Mouse (Mus musculus): ENCODE data around the gene Zfp710. TPM values are rescaled to one million over a fixed set of nuclear protein-coding genes. Genes with fewer than 3 reads are reported as not detected.

Gene Zfp710
- total and polyA plus RNA-seq, 3 experiments = 7.6 to 16.2 (median 14.4) TPM

DNA sequence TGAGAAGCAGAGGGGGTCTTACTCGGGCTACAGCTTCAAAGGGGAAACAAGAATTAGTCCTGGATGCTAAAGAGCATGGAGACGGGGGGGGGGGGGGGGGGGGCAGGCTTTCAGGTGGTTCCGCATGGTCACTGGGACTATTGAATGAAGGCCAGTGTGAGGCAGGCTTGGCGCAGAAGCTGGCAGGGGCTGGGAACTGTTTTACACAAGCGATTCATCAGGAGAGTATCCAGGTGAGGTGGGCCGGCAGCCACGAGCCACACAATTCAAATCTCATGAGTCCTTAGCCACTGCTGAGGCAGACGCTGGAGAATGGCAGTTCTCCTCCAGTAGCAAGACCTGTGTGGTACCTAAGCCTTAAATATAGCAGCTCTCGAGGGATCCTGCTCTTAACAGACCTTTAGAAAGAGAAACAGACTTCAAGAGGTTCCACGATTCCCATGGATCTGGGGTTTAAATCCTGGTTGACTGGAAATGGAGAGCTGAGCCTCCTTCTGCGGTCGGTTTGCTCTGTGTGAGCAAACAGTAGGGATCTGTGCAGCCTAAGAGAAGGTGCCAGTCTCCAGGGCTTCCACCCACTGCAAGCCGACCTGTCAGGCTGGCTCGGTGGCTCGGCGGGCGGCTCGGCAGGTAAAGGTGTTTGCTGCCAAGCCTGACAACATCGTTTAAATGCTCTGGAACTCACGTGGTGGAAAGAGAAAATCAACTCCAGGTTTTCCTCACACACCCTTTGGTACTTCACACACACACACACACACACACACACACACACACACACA lies 19.6 kb upstream of the Zfp710 start:
- Histone ChIP-seq H3K79me2 (replicated peaks; ENCODE audit: control insufficient read depth, extremely low read depth, insufficient read depth, poor library complexity, severe bottlenecking) (no peaks in the 10 kb centered on the region), H3K4me1 (ENCODE audit: control insufficient read depth in 1 of 2, insufficient read depth in 2 of 2) (no peaks in the 10 kb centered on the region), H3K27ac (ENCODE audit: insufficient read depth, low read depth) (no peak overlapping the region), H3K9ac (ENCODE audit: insufficient read depth, low read depth) (no peak overlapping the region), H3K4me2 (ENCODE audit: insufficient read depth, low read depth, poor library complexity, severe bottlenecking) (no peak overlapping the region), H3K36me3 (replicated peaks in 1 of 2; ENCODE audit: control insufficient read depth in 1 of 2, insufficient read depth in 1 of 2, low read length in 1 of 2) (no peaks in the 10 kb centered on the region), H3K9me3 (replicated peaks; ENCODE audit: low read length) (no peaks in the 10 kb centered on the region), H3K4me3 (replicated peaks in 1 of 3; ENCODE audit: low read depth in 2 of 3, low read length in 2 of 3, poor library complexity in 1 of 3) (no peak overlapping the region), H3K27me3 (replicated peaks) (no peaks in the 10 kb centered on the region)
- DNase-seq (ENCODE audit: extremely low read depth) = no peak
- in situ Hi-C loops (cut with MboI; ENCODE audit: low pct_ligation_motif_present, low pct_unique_long_range_greater_than_20kb, low sequenced_read_pairs) = loop anchor here (25.0 kb wide), 1 partner anchor 257 kb away; the partner anchor contains the start of genes Ngrn and Vps33b
- TF ChIP-seq MAZ (IDR thresholded peaks at IDR 0.05; ENCODE audit: low read depth, low read length) = no peak
- no peak for TF ChIP-seq MYC (IDR thresholded peaks at IDR 0.05; ENCODE audit: low read depth, low read length)
- TF ChIP-seq ZNF384 (IDR thresholded peaks at IDR 0.05; ENCODE audit: low read depth, low read length) = no peak
- no peak for TF ChIP-seq MXI1 (IDR thresholded peaks at IDR 0.05; ENCODE audit: low read depth, low read length)
- no peak for TF ChIP-seq GABPA (IDR thresholded peaks at IDR 0.05; ENCODE audit: insufficient replicate concordance, low read depth, low read length)
- no peak for TF ChIP-seq HCFC1 (IDR thresholded peaks at IDR 0.05; ENCODE audit: low read depth, low read length)
- no peak for TF ChIP-seq USF2 (conservative IDR thresholded peaks at IDR 0.05; ENCODE audit: low read depth, low read length)
- no peak for TF ChIP-seq CHD2 (IDR thresholded peaks at IDR 0.05; ENCODE audit: low read length)
- TF ChIP-seq MAFK (IDR thresholded peaks at IDR 0.05; ENCODE audit: insufficient replicate concordance, low read length) = no peak
- no peak for TF ChIP-seq ZKSCAN1 (IDR thresholded peaks at IDR 0.05; ENCODE audit: borderline replicate concordance, low read depth, low read length)
- TF ChIP-seq ZMIZ1 (IDR thresholded peaks at IDR 0.05; ENCODE audit: low read depth, low read length) = no peak
- TF ChIP-seq KAT2A (IDR thresholded peaks at IDR 0.05; ENCODE audit: insufficient replicate concordance, low read length) = no peak
- TF ChIP-seq NELFE (IDR thresholded peaks at IDR 0.05; ENCODE audit: low read depth, low read length) = no peak
- no peak for TF ChIP-seq JUND (conservative IDR thresholded peaks at IDR 0.05; ENCODE audit: low read depth, low read length)
- TF ChIP-seq SIN3A (IDR thresholded peaks at IDR 0.05; ENCODE audit: low read length) = no peak
- TF ChIP-seq RCOR1 (conservative IDR thresholded peaks at IDR 0.05; ENCODE audit: low read depth, low read length) = no peak
- TF ChIP-seq RAD21 (IDR thresholded peaks at IDR 0.05; ENCODE audit: low read depth, low read length) = no peak
- no peak for TF ChIP-seq BHLHE40 (IDR thresholded peaks at IDR 0.05; ENCODE audit: low read depth, low read length)
- no peak for TF ChIP-seq MAX (IDR thresholded peaks at IDR 0.05; ENCODE audit: low read length)
- no peak for TF ChIP-seq POLR2AphosphoS2 (IDR thresholded peaks at IDR 0.05; ENCODE audit: low read depth, low read length)
- dilution Hi-C loops (cut with MboI; ENCODE audit: extremely low pct_ligation_motif_present, extremely low pct_unique_long_range_greater_than_20kb, low sequenced_read_pairs) = no loop called here

GRCm38 (mm10) chr7:80010680-80011079 lies 13.9 kb upstream of the Zfp710 start:
- Histone ChIP-seq H3K79me2 (replicated peaks; ENCODE audit: control insufficient read depth, extremely low read depth, insufficient read depth, poor library complexity, severe bottlenecking) (no peaks in the 10 kb centered on the region), H3K9ac (ENCODE audit: insufficient read depth, low read depth) (no peak overlapping the region), H3K36me3 (replicated peaks in 1 of 2; ENCODE audit: control insufficient read depth in 1 of 2, insufficient read depth in 1 of 2, low read length in 1 of 2) (no peaks in the 10 kb centered on the region), H3K4me3 (replicated peaks in 1 of 3; ENCODE audit: low read depth in 2 of 3, low read length in 2 of 3, poor library complexity in 1 of 3) (no peak overlapping the region), H3K27me3 (replicated peaks) (no peaks in the 10 kb centered on the region), H3K4me2 (ENCODE audit: insufficient read depth, low read depth, poor library complexity, severe bottlenecking) (no peak overlapping the region), H3K4me1 (ENCODE audit: control insufficient read depth in 1 of 2, insufficient read depth in 2 of 2) (peaks cover 2 to 23% of the 10 kb centered on the region in 2 experiments; a peak in 3 of 4 replicates), H3K9me3 (replicated peaks; ENCODE audit: low read length) (no peaks in the 10 kb centered on the region), H3K27ac (ENCODE audit: insufficient read depth, low read depth) (no peak overlapping the region)
- no peak for DNase-seq (ENCODE audit: extremely low read depth)
- in situ Hi-C loops (cut with MboI; ENCODE audit: low pct_ligation_motif_present, low pct_unique_long_range_greater_than_20kb, low sequenced_read_pairs) (loop anchor here (25.0 kb wide), 1 partner anchor 252 kb away; the partner anchor contains the start of genes Ngrn and Vps33b), dilution Hi-C loops (cut with MboI; ENCODE audit: extremely low pct_ligation_motif_present, extremely low pct_unique_long_range_greater_than_20kb, low sequenced_read_pairs) (no loop called here)
- no peak for TF ChIP-seq JUN (IDR thresholded peaks at IDR 0.05; ENCODE audit: insufficient read depth, low read depth, low read length)
- no peak for TF ChIP-seq BHLHE40 (IDR thresholded peaks at IDR 0.05; ENCODE audit: low read depth, low read length)
- TF ChIP-seq IRF4 (IDR thresholded peaks at IDR 0.05; ENCODE audit: low read depth, low read length) = no peak
- TF ChIP-seq ELF1 (IDR thresholded peaks at IDR 0.05; ENCODE audit: low read depth, low read length) = no peak
- TF ChIP-seq ZNF384 (IDR thresholded peaks at IDR 0.05; ENCODE audit: low read depth, low read length) = no peak
- no peak for TF ChIP-seq ZKSCAN1 (IDR thresholded peaks at IDR 0.05; ENCODE audit: borderline replicate concordance, low read depth, low read length)

All from CH12.LX (cell line).